Mouse (Mus musculus) heart, embryonic 11.5 days (tissue): ENCODE results near the gene Sez6l2. TPM values are rescaled to one million over a fixed set of nuclear protein-coding genes. Genes with fewer than 3 reads are reported as not detected.

ENCODE experiments used
- ATAC-seq: fragments of 200-750 bp; cut with Nextera tagmentation; replicated peaks from 2 replicates; pipeline ENCODE4 v1.8.0; 2017; ENCODE audit warnings: moderate library complexity; ENCODE audit not compliant: insufficient number of reproducible peaks, low FRiP score, low TSS enrichment
- H3K27ac ChIP-seq: fragments of 300-500 bp; sonication (generic); 2 replicates; pipeline ENCODE4 v1.5.1; 2014; ENCODE audit warnings: mild to moderate bottlenecking, low read depth, low read length
- H3K27me3 ChIP-seq: fragments of 300-500 bp; sonication (generic); 2 replicates; pipeline ENCODE4 v1.6.1; 2014; ENCODE audit warnings: mild to moderate bottlenecking, low read length, mixed read lengths; ENCODE audit not compliant: control insufficient read depth, insufficient read depth
- H3K36me3 ChIP-seq: fragments of 300-500 bp; sonication (generic); 2 replicates; pipeline ENCODE4 v1.6.1; 2014; ENCODE audit warnings: mild to moderate bottlenecking, low read length, moderate library complexity, mixed read lengths; ENCODE audit not compliant: control insufficient read depth, insufficient read depth
- H3K4me1 ChIP-seq: fragments of 300-500 bp; sonication (generic); 2 replicates; pipeline ENCODE4 v1.6.1; 2014; ENCODE audit warnings: low read length; ENCODE audit not compliant: control insufficient read depth, insufficient read depth
- H3K4me2 ChIP-seq: fragments of 300-500 bp; sonication (generic); 2 replicates; pipeline ENCODE4 v1.6.1; 2014; ENCODE audit warnings: mild to moderate bottlenecking, moderate library complexity
- H3K4me3 ChIP-seq: fragments of 300-500 bp; sonication (generic); 2 replicates; pipeline ENCODE4 v1.5.1; 2014; ENCODE audit warnings: low read depth, low read length
- H3K9ac ChIP-seq: fragments of 300-500 bp; sonication (generic); 2 replicates; pipeline ENCODE4 v1.6.1; 2014; ENCODE audit warnings: mild to moderate bottlenecking, low read depth, low read length, moderate library complexity
- H3K9me3 ChIP-seq: fragments of 300-500 bp; sonication (generic); replicated peaks from 2 replicates; pipeline ENCODE4 v1.6.1; 2016; ENCODE audit warnings: low read length; ENCODE audit not compliant: control insufficient read depth
- WGBS: fragments of 180-500 bp; shearing (Covaris S2); extraction: QIAGEN DNeasy Blood & Tissue Kit; methylation state at CpG from one replicate; pipeline ENCODE4 v1.1.7; 2014; ENCODE audit not compliant: insufficient replicate concordance; 5-methylcytosine and 5-hydroxymethylcytosine counted together
- polyA plus RNA-seq: library from polyadenylated mRNA; unstranded; fragments of >200 nt; fragmentation: Nextera tagmentation; extraction: Ambion mirVana; gene quantifications from 2 replicates; pipeline ENCODE4 v1.2.1, GENCODE M21; 2014

Sez6l2 gene
- polyA plus RNA-seq, 1 experiment from 2014 or later = 0.20 TPM

DNA sequence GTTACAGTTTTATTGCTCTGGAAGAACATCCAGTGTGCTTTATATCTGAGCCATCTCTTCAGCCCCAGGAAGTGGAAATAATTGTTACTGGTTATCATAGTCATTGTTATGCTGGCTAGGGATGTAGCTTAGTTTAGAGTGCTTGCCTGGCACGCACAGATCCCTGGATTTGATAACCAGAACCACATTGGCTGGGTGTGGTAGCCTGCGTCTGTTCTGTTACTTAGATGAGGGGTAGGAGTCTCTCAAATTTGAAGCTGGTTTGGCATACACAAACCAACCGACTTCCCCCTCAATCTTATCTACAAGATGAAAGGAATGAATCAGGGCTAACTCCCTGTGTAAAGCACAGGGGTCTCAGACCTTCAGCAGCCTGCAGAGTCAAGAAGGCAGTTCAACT lies 24.1 kb upstream of the Sez6l2 start:
- no peaks in the 10 kb centered on the region for H3K36me3 ChIP-seq
- no peak overlapping the region for H3K4me2 ChIP-seq
- H3K27ac ChIP-seq = no peak overlapping the region
- H3K27me3 ChIP-seq = no peaks in the 10 kb centered on the region
- no peak for ATAC-seq
- 28% methylated on average over 3 of the region's 3 CpGs for WGBS
- H3K9ac ChIP-seq = no peak overlapping the region
- no peaks in the 10 kb centered on the region for H3K9me3 ChIP-seq
- peaks cover 4% of the 10 kb centered on the region; the same call in 1 of the 2 replicates for H3K4me1 ChIP-seq
- H3K4me3 ChIP-seq = no peak overlapping the region

DNA sequence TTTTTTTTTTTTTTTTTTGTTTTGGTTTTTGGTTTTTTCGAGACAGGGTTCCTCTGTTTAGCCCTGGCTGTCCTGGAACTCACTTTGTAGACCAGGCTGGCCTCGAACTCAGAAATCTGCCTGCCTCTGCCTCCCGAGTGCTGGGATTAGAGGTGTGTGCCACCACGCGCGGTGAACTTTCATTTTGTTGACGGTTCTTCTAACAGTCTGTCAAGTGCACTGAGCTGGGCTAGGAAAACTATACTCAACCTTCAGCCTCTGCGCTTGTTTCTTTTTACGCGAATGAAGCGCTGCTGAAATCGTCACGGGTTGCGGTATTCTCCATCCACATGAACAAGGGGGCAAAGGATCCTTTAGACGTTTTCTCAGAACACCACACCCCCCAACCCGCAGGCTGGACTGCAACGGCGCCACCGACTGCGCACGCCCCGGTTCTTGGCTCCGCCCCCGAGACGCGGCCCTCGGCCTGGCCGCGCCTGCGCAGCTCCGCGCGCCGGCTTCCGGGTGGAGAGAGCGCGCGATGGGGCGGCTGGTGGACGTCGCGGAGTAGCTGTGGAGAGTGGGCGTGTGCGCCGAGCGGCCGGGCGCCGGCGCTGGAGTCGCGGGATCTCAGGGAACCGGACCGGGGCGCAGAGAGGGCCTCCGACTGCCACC lies 21.9 kb upstream of the Sez6l2 start, which contains the start of gene Kctd13:
Kctd13 (plus strand) TSS at position 496 of the 654 bp plus-strand sequence.
- Histone ChIP-seq H3K27ac (peak within 1 kb of the TSS; percentile 80), H3K4me2 (peak within 1 kb of the TSS; percentile 98), H3K27me3 (no peaks in the 10 kb centered on the region), H3K4me3 (peak within 1 kb of the TSS; percentile 85), H3K36me3 (no peaks in the 10 kb centered on the region), H3K9me3 (no peaks in the 10 kb centered on the region), H3K9ac (peak within 1 kb of the TSS; percentile 90), H3K4me1 (peaks cover 4% of the 10 kb centered on the region; the same call in 1 of the 2 replicates)
- peak; percentile 93 for ATAC-seq
- 3% methylated on average over 56 of the region's 56 CpGs for WGBS

DNA sequence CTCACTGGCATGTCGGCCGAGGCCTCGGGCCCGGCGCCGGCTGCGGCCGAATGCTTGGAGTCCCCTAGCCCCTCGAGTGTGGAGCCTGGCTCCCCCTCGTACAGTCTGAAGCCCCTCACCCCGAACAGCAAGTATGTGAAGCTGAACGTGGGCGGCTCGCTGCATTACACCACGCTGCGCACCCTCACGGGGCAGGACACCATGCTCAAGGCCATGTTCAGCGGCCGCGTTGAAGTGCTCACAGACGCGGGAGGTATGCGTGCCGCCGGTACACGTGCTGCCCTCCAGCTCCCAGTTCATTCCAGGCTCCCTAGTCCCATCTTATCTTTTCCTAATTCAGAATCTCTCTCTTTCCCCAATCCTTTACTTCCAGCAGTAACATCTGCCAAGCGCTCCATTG lies 21.3 kb upstream of the Sez6l2 start:
- 1% methylated on average over 27 of the region's 27 CpGs for WGBS
- peak overlapping the region; percentile 90 for H3K9ac ChIP-seq
- H3K4me3 ChIP-seq = peak overlapping the region; percentile 85
- ATAC-seq = peak; percentile 31
- peak overlapping the region; percentile 98 for H3K4me2 ChIP-seq
- peak overlapping the region; percentile 80 for H3K27ac ChIP-seq
- no peaks in the 10 kb centered on the region for H3K9me3 ChIP-seq
- peaks cover 4% of the 10 kb centered on the region; the same call in 1 of the 2 replicates for H3K4me1 ChIP-seq
- no peaks in the 10 kb centered on the region for H3K36me3 ChIP-seq
- H3K27me3 ChIP-seq = no peaks in the 10 kb centered on the region

DNA sequence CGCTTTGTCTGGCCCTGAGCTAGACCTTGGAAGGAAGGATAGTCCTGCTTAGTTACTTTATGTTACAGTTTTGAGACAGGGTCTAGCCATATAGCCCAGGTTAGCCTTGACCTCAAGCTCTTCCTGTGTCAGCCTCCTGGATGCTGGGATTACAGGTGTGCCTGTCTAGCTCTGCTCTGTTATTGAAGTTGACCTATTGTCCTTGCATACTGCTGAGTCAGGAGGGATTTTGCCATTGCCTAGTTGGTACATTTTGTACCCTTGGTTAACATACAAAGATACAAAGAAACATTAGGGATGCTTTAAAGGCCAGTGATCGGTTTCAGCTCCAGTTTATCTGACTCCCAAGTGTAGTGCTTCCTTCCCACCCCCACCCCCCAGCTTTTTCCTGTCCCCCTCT lies 17.7 kb upstream of the Sez6l2 start:
- no peaks in the 10 kb centered on the region for H3K9me3 ChIP-seq
- no peak overlapping the region for H3K27ac ChIP-seq
- no peak for ATAC-seq
- H3K9ac ChIP-seq = no peak overlapping the region
- H3K4me2 ChIP-seq = no peak overlapping the region
- 82% methylated on average over 2 of the region's 2 CpGs for WGBS
- no peak overlapping the region for H3K4me3 ChIP-seq
- H3K4me1 ChIP-seq = peaks cover 4% of the 10 kb centered on the region; the same call in 1 of the 2 replicates
- 0 out of 2 replicates have a peak, but pooled peaks cover 6% of the 10 kb centered on the region for H3K36me3 ChIP-seq
- H3K27me3 ChIP-seq = no peaks in the 10 kb centered on the region

DNA sequence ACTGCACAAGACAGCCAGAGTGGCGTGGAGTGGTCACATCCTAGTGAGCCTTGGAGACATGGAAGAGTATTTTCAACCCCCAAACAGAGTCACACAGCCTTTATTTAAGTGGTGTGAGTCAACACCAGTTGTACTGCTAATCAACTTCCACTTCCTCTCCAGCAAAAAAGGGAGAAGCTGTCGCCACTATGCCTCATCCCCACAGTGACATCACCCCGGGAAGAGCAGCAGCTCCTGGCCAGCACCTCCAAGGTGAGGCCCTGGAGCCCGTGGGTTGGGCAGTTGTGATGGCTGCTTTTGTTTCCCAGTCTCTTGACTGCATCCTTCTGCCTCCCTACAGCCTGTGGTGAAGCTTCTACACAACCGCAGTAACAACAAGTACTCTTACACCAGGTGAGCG lies 9.2 kb upstream of the Sez6l2 start:
- Histone ChIP-seq H3K27ac (no peak overlapping the region), H3K36me3 (0 out of 2 replicates have a peak, but pooled peaks cover 8% of the 10 kb centered on the region), H3K9ac (no peak overlapping the region; the same call in 1 of the 2 replicates), H3K9me3 (no peaks in the 10 kb centered on the region), H3K27me3 (no peaks in the 10 kb centered on the region), H3K4me2 (no peak overlapping the region), H3K4me3 (no peak overlapping the region), H3K4me1 (no peaks in the 10 kb centered on the region)
- 42% methylated on average over 6 of the region's 6 CpGs for WGBS
- no peak for ATAC-seq

DNA sequence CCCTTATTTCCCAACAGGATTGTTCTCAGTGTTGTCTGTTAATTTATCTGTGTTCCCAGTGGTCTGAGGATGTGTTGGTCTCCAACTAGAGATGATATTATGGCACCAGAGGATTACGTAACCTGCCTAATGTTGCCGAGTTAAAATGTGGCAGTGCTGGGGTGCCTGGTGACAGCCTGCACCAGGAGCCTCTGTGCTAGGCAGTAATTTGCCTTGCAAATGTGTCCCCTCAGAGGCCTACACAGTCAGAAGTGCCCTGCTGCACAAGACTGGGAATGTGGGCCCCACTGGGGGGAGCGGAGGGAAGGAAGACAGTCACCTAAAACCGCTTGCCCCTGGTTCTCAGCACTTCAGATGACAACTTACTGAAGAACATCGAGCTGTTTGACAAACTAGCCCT lies 8.6 kb upstream of the Sez6l2 start:
- 79% methylated on average over 5 of the region's 5 CpGs for WGBS
- no peak for ATAC-seq
- Histone ChIP-seq H3K36me3 (0 out of 2 replicates have a peak, but pooled peaks cover 8% of the 10 kb centered on the region), H3K27ac (no peak overlapping the region), H3K9me3 (no peaks in the 10 kb centered on the region), H3K4me1 (no peaks in the 10 kb centered on the region), H3K9ac (no peak overlapping the region), H3K27me3 (no peaks in the 10 kb centered on the region), H3K4me2 (no peak overlapping the region), H3K4me3 (no peak overlapping the region)

DNA sequence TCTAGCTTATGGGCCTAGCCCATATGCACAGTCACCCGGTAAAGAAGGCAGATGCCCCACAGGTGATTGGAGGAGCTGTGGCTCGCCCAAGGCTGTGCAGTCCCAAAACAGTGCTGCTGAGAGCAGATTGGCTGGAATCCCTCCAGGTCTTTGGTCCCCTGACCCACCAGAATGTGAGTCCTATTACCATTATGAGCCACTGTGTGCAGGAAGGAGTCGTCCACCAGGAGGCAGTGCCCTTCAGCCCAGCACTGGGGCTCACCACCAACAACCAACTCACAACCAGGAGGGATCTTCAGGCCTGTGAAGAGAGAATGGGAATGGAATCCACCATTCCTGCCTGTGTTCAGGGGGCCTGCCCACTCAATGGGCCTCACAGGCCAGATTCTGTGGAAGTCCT lies 3.8 kb upstream of the Sez6l2 start:
- 44% methylated on average over 3 of the region's 3 CpGs for WGBS
- no peak for ATAC-seq
- Histone ChIP-seq H3K9me3 (no peaks in the 10 kb centered on the region), H3K36me3 (no peaks in the 10 kb centered on the region), H3K4me3 (no peak overlapping the region), H3K4me2 (no peak overlapping the region), H3K9ac (no peak overlapping the region), H3K4me1 (peaks cover 13% of the 10 kb centered on the region), H3K27me3 (peaks cover 29% of the 10 kb centered on the region), H3K27ac (no peak overlapping the region)

DNA sequence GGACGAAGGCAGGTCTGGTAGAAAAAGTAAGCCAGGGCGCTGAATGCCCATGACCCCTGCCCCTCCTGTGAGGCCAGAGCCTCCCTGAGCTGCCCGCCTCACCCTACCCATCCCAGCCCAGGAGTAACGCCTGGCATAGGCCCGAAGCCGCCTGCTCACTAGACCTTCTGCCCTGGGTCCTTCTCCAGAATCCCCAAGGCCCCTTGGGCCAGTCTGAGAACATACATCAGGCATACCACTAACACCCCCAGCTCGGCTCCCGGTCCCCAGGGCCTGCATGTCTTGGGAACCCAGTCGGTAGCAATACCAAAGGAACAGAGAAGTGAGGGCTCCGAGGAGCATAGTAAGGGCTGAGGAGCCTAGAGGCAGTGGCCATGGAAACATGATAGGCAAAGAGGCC lies 1.7 kb upstream of the Sez6l2 start:
- H3K4me1 ChIP-seq = peaks cover 13% of the 10 kb centered on the region
- ATAC-seq = no peak
- no peak overlapping the region for H3K4me2 ChIP-seq
- WGBS = 66% methylated on average over 10 of the region's 10 CpGs
- peaks cover 48% of the 10 kb centered on the region for H3K27me3 ChIP-seq
- no peak overlapping the region for H3K9ac ChIP-seq
- H3K27ac ChIP-seq = no peak overlapping the region
- no peak overlapping the region for H3K4me3 ChIP-seq
- no peaks in the 10 kb centered on the region for H3K36me3 ChIP-seq
- no peaks in the 10 kb centered on the region for H3K9me3 ChIP-seq

DNA sequence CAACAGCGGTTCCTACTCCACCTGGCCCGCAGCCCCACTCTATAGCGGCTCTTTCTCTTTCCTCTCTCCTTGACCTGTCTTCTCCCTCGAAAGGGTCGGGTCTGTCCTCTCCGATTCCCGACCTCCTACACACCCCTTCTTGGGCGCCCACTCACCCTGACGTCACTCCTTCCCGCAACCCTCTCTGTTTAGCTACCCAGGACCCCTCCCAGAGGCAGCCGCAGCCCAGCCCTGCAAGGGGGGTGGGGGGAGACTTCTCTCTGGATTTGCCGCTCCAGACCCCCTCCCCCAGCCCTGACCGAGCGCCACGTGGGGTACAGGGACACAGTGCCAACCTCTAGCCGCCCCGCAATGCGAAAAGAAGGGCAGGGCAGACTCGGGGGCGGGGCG lies 965 bp upstream of the Sez6l2 start, which contains the start of gene Asphd1:
Asphd1 (minus strand) TSS at position 180 of the 390 bp plus-strand sequence.
- peak; percentile 44 for ATAC-seq
- H3K9ac ChIP-seq = no peak within 1 kb of the TSS
- peaks cover 49% of the 10 kb centered on the region for H3K27me3 ChIP-seq

More for the DNA sequence above, 965 bp upstream of the Sez6l2 start, which contains the start of gene Asphd1:
- Histone ChIP-seq H3K36me3 (no peaks in the 10 kb centered on the region), H3K9me3 (no peaks in the 10 kb centered on the region), H3K4me3 (peak within 1 kb of the TSS; percentile 51), H3K4me1 (peaks cover 13% of the 10 kb centered on the region), H3K27ac (no peak within 1 kb of the TSS), H3K4me2 (peak within 1 kb of the TSS; percentile 99)
- 1% methylated on average over 21 of the region's 21 CpGs for WGBS
